Mouse (Mus musculus): ENCODE results near the gene Prr19. TPM values are rescaled to one million over a fixed set of nuclear protein-coding genes. Genes with fewer than 3 reads are reported as not detected.
A peak's percentile ranks its signal among the peaks of the same experiment; 100 is the strongest.
"Not testable (repeated sequence)": the region's sequence is repeated elsewhere in the genome, so short reads cannot be mapped to it uniquely, and the experiment has no call there.

Gene Prr19
- total RNA-seq, 2 experiments from 2014 or later, result not detected

GRCm38 (mm10) chr7:25314606-25315305 lies 13.5 kb downstream of the Prr19 start:
- no peak for ATAC-seq (replicated peaks; ENCODE audit: low FRiP score, poor library complexity, severe bottlenecking)

GRCm38 (mm10) chr7:25315306-25316041 lies 14.3 kb downstream of the Prr19 start:
- ATAC-seq (replicated peaks; ENCODE audit: low FRiP score, poor library complexity, severe bottlenecking), result no peak

GRCm38 (mm10) chr7:25316532-25317445 lies 15.6 kb downstream of the Prr19 start, which contains the start of gene Megf8:
Megf8 (plus strand) TSS chr7:25317164.
- ATAC-seq (replicated peaks; ENCODE audit: low FRiP score, poor library complexity, severe bottlenecking), result peak; percentile 73

- no peak for ATAC-seq (replicated peaks; ENCODE audit: low FRiP score, poor library complexity, severe bottlenecking)
Observed at GRCm38 (mm10) chr7:25317446-25317999, 16.3 kb downstream of the Prr19 start.

- ATAC-seq (replicated peaks; ENCODE audit: low FRiP score, poor library complexity, severe bottlenecking), result no peak
Observed at GRCm38 (mm10) chr7:25322058-25322484, 20.9 kb downstream of the Prr19 start.

- no peak for ATAC-seq (replicated peaks; ENCODE audit: low FRiP score, poor library complexity, severe bottlenecking)
Observed at GRCm38 (mm10) chr7:25323219-25323618, 22.0 kb downstream of the Prr19 start.

- not testable (repeated sequence) for ATAC-seq (replicated peaks; ENCODE audit: low FRiP score, poor library complexity, severe bottlenecking)
Observed at GRCm38 (mm10) chr7:25325431-25325830, 24.2 kb downstream of the Prr19 start.

GRCm38 (mm10) chr7:25326233-25326632 lies 25.0 kb downstream of the Prr19 start:
- no peak for ATAC-seq (replicated peaks; ENCODE audit: low FRiP score, poor library complexity, severe bottlenecking)

GRCm38 (mm10) chr7:25333596-25334307 lies 32.5 kb downstream of the Prr19 start:
- ATAC-seq (replicated peaks; ENCODE audit: low FRiP score, poor library complexity, severe bottlenecking), result peak; percentile 82

GRCm38 (mm10) chr7:25334472-25334871 lies 33.3 kb downstream of the Prr19 start:
- no peak for ATAC-seq (replicated peaks; ENCODE audit: low FRiP score, poor library complexity, severe bottlenecking)

- ATAC-seq (replicated peaks; ENCODE audit: low FRiP score, poor library complexity, severe bottlenecking), result no peak
Observed at GRCm38 (mm10) chr7:25339329-25339728, 38.1 kb downstream of the Prr19 start.

GRCm38 (mm10) chr7:25341000-25341784 lies 40.0 kb downstream of the Prr19 start:
- 0 out of 2 replicates have a peak, but pooled peaks have one; percentile 24 for ATAC-seq (replicated peaks; ENCODE audit: low FRiP score, poor library complexity, severe bottlenecking)

- no peak for ATAC-seq (replicated peaks; ENCODE audit: low FRiP score, poor library complexity, severe bottlenecking)
Observed at GRCm38 (mm10) chr7:25348861-25349260, 47.6 kb downstream of the Prr19 start.

Other genes starting within 250 kb of the Prr19 start
- 4.0 and 8.1 TPM in 2 replicates for gene Grik5, start 229.1 kb upstream of the Prr19 start, total RNA-seq (2015; ENCODE audit: low replicate concordance)
- gene Grik5, start 229.1 kb upstream of the Prr19 start, total RNA-seq (2017; ENCODE audit: low replicate concordance), result 6.6 and 14.4 TPM in 2 replicates
- gene Zfp574, start 228.8 kb upstream of the Prr19 start, total RNA-seq (2015; ENCODE audit: low replicate concordance), result 1.9 and 2.7 TPM in 2 replicates
- 2.0 and 2.1 TPM in 2 replicates for gene Zfp574, start 228.8 kb upstream of the Prr19 start, total RNA-seq (2017; ENCODE audit: low replicate concordance)
- 3.1 and 4.8 TPM in 2 replicates for gene Pou2f2, start 121.7 kb upstream of the Prr19 start, total RNA-seq (2015; ENCODE audit: low replicate concordance)
- 0.56 and 1.2 TPM in 2 replicates for gene Pou2f2, start 121.7 kb upstream of the Prr19 start, total RNA-seq (2017; ENCODE audit: low replicate concordance)
- gene Dedd2, start 80.8 kb upstream of the Prr19 start, total RNA-seq (2015; ENCODE audit: low replicate concordance), result 53.8 and 59.1 TPM in 2 replicates
- 164 and 194 TPM in 2 replicates for gene Dedd2, start 80.8 kb upstream of the Prr19 start, total RNA-seq (2017; ENCODE audit: low replicate concordance)
- 25.4 and 27.4 TPM in 2 replicates for gene Zfp526, start 80.0 kb upstream of the Prr19 start, total RNA-seq (2015; ENCODE audit: low replicate concordance)
- gene Zfp526, start 80.0 kb upstream of the Prr19 start, total RNA-seq (2017; ENCODE audit: low replicate concordance), result 33.7 and 37.7 TPM in 2 replicates
- 35.2 and 39.5 TPM in 2 replicates for gene Gsk3a, start 63.6 kb upstream of the Prr19 start, total RNA-seq (2015; ENCODE audit: low replicate concordance)
- 24.2 and 29.0 TPM in 2 replicates for gene Gsk3a, start 63.6 kb upstream of the Prr19 start, total RNA-seq (2017; ENCODE audit: low replicate concordance)
- gene Erf, start 50.6 kb upstream of the Prr19 start, total RNA-seq (2015; ENCODE audit: low replicate concordance), result 3.3 and 3.6 TPM in 2 replicates
- gene Erf, start 50.6 kb upstream of the Prr19 start, total RNA-seq (2017; ENCODE audit: low replicate concordance), result 2.4 and 2.6 TPM in 2 replicates
- 60.2 and 77.4 TPM in 2 replicates for gene Cic, start 33.7 kb upstream of the Prr19 start, total RNA-seq (2015; ENCODE audit: low replicate concordance)
- 15.3 and 26.6 TPM in 2 replicates for gene Cic, start 33.7 kb upstream of the Prr19 start, total RNA-seq (2017; ENCODE audit: low replicate concordance)
- gene Pafah1b3, start 3.4 kb upstream of the Prr19 start, total RNA-seq (2015; ENCODE audit: low replicate concordance), result 1.9 and 2.9 TPM in 2 replicates
- 0.98 TPM in 1 of 2 replicates, not detected in the other for gene Pafah1b3, start 3.4 kb upstream of the Prr19 start, total RNA-seq (2017; ENCODE audit: low replicate concordance)
- gene Tmem145, start 4.7 kb downstream of the Prr19 start, total RNA-seq (2015; ENCODE audit: low replicate concordance), result not detected in 2 replicates
- gene Tmem145, start 4.7 kb downstream of the Prr19 start, total RNA-seq (2017; ENCODE audit: low replicate concordance), result not detected in 2 replicates
- 0.19 and 0.42 TPM in 2 replicates for gene Megf8, start 15.8 kb downstream of the Prr19 start, total RNA-seq (2015; ENCODE audit: low replicate concordance)
- gene Megf8, start 15.8 kb downstream of the Prr19 start, total RNA-seq (2017; ENCODE audit: low replicate concordance), result 0.14 TPM in 1 of 2 replicates, not detected in the other
- not detected in 2 replicates for gene Cnfn, start 68.3 kb downstream of the Prr19 start, total RNA-seq (2015; ENCODE audit: low replicate concordance)
- gene Cnfn, start 68.3 kb downstream of the Prr19 start, total RNA-seq (2017; ENCODE audit: low replicate concordance), result not detected in 2 replicates
- 2.5 and 11.3 TPM in 2 replicates for gene Lipe, start 97.3 kb downstream of the Prr19 start, total RNA-seq (2015; ENCODE audit: low replicate concordance)
- 4.5 and 6.7 TPM in 2 replicates for gene Lipe, start 97.3 kb downstream of the Prr19 start, total RNA-seq (2017; ENCODE audit: low replicate concordance)
- gene Cxcl17, start 111.5 kb downstream of the Prr19 start, total RNA-seq (2015; ENCODE audit: low replicate concordance), result not detected in 2 replicates
- gene Cxcl17, start 111.5 kb downstream of the Prr19 start, total RNA-seq (2017; ENCODE audit: low replicate concordance), result not detected in 2 replicates
- 72.6 and 100 TPM in 2 replicates for gene Ceacam1, start 176.2 kb downstream of the Prr19 start, total RNA-seq (2015; ENCODE audit: low replicate concordance)
- 14.9 and 27.1 TPM in 2 replicates for gene Ceacam1, start 176.2 kb downstream of the Prr19 start, total RNA-seq (2017; ENCODE audit: low replicate concordance)
- 0.38 TPM in 1 of 2 replicates, not detected in the other for gene Ceacam2, start 238.4 kb downstream of the Prr19 start, total RNA-seq (2015; ENCODE audit: low replicate concordance)
- gene Ceacam2, start 238.4 kb downstream of the Prr19 start, total RNA-seq (2017; ENCODE audit: low replicate concordance), result not detected in 2 replicates

All from erythroblast, adult 5-6 weeks (primary cell).